Mouse (Mus musculus): ENCODE measurements around the gene Ube2f. TPM values are rescaled to one million over a fixed set of nuclear protein-coding genes. Genes with fewer than 3 reads are reported as not detected.

Ube2f gene
- total and polyA plus RNA-seq, 2 experiments from 2014 or later: 34.1 to 46.7 TPM

DNA sequence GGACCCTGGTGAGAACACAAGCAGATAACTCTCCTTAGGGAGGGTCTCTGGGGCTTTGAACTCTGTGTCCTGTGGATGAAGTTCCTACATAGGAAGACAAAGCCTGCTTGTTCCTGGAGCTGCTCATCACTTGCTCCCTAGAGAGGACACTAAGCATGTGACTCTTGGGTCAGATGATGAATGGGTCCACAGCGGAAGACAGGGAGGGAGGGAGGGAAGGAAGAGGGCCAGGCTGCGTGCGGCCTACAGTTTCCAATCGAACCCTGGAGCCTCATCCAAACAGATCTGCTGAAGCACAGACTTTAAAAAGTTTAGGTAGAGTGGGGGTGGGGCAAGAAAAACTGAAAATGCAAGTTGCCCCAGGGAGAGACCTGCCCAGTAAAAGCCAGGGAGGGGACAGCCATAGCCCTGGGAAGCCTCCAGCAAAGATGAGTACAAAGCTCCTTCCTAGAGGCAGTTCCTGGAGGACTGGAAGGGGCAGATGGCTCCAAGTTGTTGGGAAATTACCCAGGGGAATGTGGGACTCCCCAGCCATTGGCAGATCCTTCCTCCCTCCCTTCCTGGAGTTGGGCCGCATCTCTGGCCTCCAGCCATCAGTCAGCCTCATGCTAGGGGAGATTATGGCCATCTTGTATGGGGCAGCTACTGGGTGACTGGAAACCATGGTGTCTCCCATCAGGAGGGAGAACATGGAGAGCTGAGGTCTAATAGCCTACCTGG lies 49.8 kb downstream of the Ube2f start:
- Histone ChIP-seq H3K4me1 (ENCODE audit: insufficient read depth, low read length) (peaks cover 5% of the 10 kb centered on the region; the same call in 1 of the 2 replicates), H3K4me2 (ENCODE audit: low read depth, low read length) (no peak overlapping the region), H3K4me3 (ENCODE audit: low read length) (no peak overlapping the region), H3K36me3 (ENCODE audit: insufficient read depth, low read length) (no peaks in the 10 kb centered on the region), H3K27ac (no peak overlapping the region), H3K9ac (replicated peaks; ENCODE audit: low read length) (no peak overlapping the region), H3K9me3 (ENCODE audit: low read length) (no peaks in the 10 kb centered on the region), H3K27me3 (ENCODE audit: insufficient read depth, low read length) (no peaks in the 10 kb centered on the region)
- 80% methylated on average over 5 of the region's 5 CpGs for WGBS
- TF ChIP-seq CTCF (IDR thresholded peaks at IDR 0.05; ENCODE audit: low read depth): no peak
- ATAC-seq (no peak), DNase-seq (ENCODE audit: low spot score) (peak; percentile 46)

DNA sequence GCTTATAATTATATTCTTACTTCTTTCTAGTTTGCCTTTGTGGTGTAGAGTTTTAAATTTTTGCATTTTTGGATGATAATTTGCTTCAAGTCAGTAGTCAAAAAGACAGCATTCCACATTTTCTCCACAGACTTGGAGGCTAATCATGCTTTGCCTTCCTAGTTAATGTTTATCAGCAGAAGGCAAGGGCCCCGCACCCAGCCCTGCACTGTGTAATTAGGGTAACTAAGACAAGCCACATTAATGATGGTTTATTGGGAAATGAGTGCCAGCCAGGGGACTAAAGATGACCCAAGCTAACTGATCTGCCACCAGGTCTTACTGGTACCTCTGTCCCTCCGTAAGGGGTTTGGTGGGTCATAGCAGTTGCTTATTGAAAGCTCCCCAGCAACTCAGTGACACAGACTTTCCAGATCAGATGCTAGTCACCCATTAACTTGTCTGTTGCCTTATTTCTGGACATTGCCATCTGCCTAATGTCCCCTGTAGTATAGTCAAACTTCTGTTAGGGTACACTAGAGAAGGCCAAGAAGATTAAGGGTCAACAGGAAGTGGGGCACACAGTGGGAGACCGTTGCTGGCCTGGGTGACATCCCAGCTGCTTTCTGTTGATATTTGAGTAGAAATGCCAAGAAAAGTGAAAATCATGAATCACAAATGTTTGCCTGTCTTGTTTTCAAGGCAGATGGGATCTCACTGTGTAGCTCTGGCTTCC lies 51.3 kb downstream of the Ube2f start:
- Histone ChIP-seq H3K4me3 (ENCODE audit: low read length) (no peak overlapping the region), H3K4me2 (ENCODE audit: low read depth, low read length) (no peak overlapping the region), H3K36me3 (ENCODE audit: insufficient read depth, low read length) (peaks cover 5% of the 10 kb centered on the region; the same call in 1 of the 2 replicates), H3K4me1 (ENCODE audit: insufficient read depth, low read length) (peaks cover 5% of the 10 kb centered on the region; the same call in 1 of the 2 replicates), H3K9me3 (ENCODE audit: low read length) (no peaks in the 10 kb centered on the region), H3K9ac (replicated peaks; ENCODE audit: low read length) (no peak overlapping the region), H3K27ac (no peak overlapping the region), H3K27me3 (ENCODE audit: insufficient read depth, low read length) (no peaks in the 10 kb centered on the region)
- 89% methylated on average over 3 of the region's 3 CpGs for WGBS
- no peak for TF ChIP-seq CTCF (IDR thresholded peaks at IDR 0.05; ENCODE audit: low read depth)
- ATAC-seq (no peak), DNase-seq (ENCODE audit: low spot score) (no peak)

DNA sequence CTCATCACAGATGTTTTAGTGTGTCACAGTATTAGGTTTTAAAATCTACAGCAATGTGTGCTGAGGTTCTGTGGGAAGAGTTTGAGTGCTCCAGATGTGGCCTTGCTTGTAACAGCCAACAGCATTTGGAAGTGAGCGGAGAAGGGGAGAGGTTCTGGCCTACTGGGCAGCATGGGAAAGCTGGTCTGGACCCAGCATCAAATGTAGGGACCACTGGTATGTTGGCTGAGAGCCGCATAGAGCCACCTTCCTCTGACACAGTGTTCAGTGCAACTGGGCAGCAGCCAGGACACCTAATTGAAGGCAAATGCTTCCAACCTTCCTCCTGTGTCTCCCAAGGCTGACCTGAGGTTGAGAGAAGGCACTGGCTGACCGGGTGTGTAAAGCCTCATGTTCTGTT lies 51.9 kb downstream of the Ube2f start:
- DNase-seq (ENCODE audit: low spot score) (no peak), ATAC-seq (no peak)
- no peak for TF ChIP-seq CTCF (IDR thresholded peaks at IDR 0.05; ENCODE audit: low read depth)
- peaks cover 5% of the 10 kb centered on the region; the same call in 1 of the 2 replicates for H3K4me1 ChIP-seq (ENCODE audit: insufficient read depth, low read length)
- H3K9ac ChIP-seq (replicated peaks; ENCODE audit: low read length): no peak overlapping the region
- H3K4me3 ChIP-seq (ENCODE audit: low read length): no peak overlapping the region
- no peaks in the 10 kb centered on the region for H3K27me3 ChIP-seq (ENCODE audit: insufficient read depth, low read length)
- H3K4me2 ChIP-seq (ENCODE audit: low read depth, low read length): no peak overlapping the region
- no peaks in the 10 kb centered on the region for H3K9me3 ChIP-seq (ENCODE audit: low read length)
- 87% methylated on average over 3 of the region's 3 CpGs for WGBS
- peaks cover 5% of the 10 kb centered on the region; the same call in 1 of the 2 replicates for H3K36me3 ChIP-seq (ENCODE audit: insufficient read depth, low read length)
- no peak overlapping the region for H3K27ac ChIP-seq

DNA sequence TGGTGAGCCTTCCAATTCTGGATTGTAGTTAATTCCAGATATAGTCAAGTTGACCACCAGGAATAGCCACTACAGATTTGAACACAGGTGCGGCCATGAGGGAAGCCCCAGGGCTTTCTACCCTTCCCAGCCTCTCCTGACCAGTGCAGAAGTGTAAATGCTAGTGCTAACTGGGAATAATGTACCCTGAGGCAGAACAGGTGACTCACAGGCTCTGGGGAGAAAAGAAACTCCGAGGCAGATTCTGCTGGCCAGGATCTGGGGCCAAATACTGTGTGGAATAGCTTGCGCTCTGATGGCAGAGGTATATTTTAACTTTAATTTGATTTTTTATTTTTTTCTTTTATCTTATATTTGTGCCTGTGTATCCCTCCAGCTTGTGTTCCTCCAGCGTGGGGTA lies 54.5 kb downstream of the Ube2f start:
- Histone ChIP-seq H3K4me1 (ENCODE audit: insufficient read depth, low read length) (no peaks in the 10 kb centered on the region), H3K36me3 (ENCODE audit: insufficient read depth, low read length) (peaks cover 17% of the 10 kb centered on the region; the same call in 1 of the 2 replicates), H3K27ac (no peak overlapping the region), H3K4me3 (ENCODE audit: low read length) (no peak overlapping the region), H3K9me3 (ENCODE audit: low read length) (no peaks in the 10 kb centered on the region), H3K4me2 (ENCODE audit: low read depth, low read length) (no peak overlapping the region), H3K9ac (replicated peaks; ENCODE audit: low read length) (no peak overlapping the region), H3K27me3 (ENCODE audit: insufficient read depth, low read length) (no peaks in the 10 kb centered on the region)
- DNase-seq (ENCODE audit: low spot score): no peak
- TF ChIP-seq CTCF (IDR thresholded peaks at IDR 0.05; ENCODE audit: low read depth): no peak
- no peak for ATAC-seq
- WGBS: 91% methylated on average over 4 of the region's 4 CpGs

DNA sequence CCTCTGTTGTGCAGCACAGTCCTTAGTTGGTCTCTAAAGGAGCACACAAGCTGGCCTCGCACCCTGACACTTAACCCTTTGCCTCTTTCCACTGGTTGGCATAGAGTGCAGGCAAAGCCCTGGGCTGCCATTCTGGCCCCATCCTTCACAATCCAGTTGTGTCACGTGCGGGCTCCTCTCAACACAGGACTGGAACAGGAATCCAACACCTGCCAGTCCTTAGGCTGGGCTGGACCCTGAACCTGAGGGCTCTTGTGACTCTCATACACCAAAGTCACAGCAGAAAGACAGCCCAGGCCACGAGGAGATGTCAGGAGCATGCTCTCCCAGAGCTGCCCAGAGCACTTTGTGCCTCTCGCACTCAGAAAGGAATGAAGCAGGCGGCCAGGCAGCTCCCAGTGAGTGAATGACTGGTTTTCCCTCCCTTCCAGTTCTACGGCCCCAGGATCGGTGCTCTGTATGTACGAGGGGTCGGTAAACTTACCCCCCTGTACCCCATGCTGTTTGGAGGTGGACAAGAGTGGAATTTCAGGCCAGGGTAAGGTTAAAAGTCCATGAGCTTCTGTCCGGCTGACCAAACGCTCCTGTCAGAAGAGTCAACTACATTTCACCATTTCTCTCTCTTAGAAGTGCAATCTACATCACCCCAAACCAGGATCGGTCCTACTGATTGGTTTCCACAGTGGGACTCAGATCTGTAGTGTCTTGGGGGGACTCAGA lies 59.4 kb downstream of the Ube2f start:
- WGBS: 92% methylated on average over 13 of the region's 13 CpGs
- no peaks in the 10 kb centered on the region for H3K9me3 ChIP-seq (ENCODE audit: low read length)
- peaks cover 28% of the 10 kb centered on the region for H3K36me3 ChIP-seq (ENCODE audit: insufficient read depth, low read length)
- no peak for TF ChIP-seq CTCF (IDR thresholded peaks at IDR 0.05; ENCODE audit: low read depth)
- H3K27me3 ChIP-seq (ENCODE audit: insufficient read depth, low read length): no peaks in the 10 kb centered on the region
- H3K27ac ChIP-seq: no peak overlapping the region
- H3K4me3 ChIP-seq (ENCODE audit: low read length): no peak overlapping the region
- DNase-seq (ENCODE audit: low spot score) (no peak), ATAC-seq (no peak)
- no peak overlapping the region for H3K4me2 ChIP-seq (ENCODE audit: low read depth, low read length)
- H3K9ac ChIP-seq (replicated peaks; ENCODE audit: low read length): no peak overlapping the region
- no peaks in the 10 kb centered on the region for H3K4me1 ChIP-seq (ENCODE audit: insufficient read depth, low read length)

DNA sequence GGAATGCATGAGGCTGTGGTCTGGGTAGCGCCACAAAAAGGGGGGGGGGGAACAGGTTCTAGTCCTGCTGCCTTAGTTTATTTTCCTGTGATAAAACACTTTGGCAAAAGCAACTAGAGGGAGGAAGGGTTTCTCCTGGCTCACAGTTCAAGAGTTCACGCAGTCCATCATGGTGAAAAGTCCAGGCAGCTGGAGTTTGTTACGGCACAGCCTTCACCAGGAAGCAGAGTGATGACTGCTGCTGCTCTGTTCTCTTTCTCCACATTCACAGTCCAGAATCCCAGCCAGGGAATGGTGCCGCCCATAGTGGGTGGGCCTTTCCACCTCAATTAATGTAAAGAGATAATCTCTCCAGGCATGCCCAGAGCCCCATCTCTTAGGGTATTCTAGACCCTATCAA lies 62.2 kb downstream of the Ube2f start:
- no peak for TF ChIP-seq CTCF (IDR thresholded peaks at IDR 0.05; ENCODE audit: low read depth)
- WGBS: 96% methylated on average over 4 of the region's 4 CpGs
- no peaks in the 10 kb centered on the region for H3K9me3 ChIP-seq (ENCODE audit: low read length)
- no peak overlapping the region for H3K4me2 ChIP-seq (ENCODE audit: low read depth, low read length)
- ATAC-seq (no peak), DNase-seq (ENCODE audit: low spot score) (no peak)
- no peak overlapping the region for H3K4me3 ChIP-seq (ENCODE audit: low read length)
- H3K27me3 ChIP-seq (ENCODE audit: insufficient read depth, low read length): no peaks in the 10 kb centered on the region
- H3K27ac ChIP-seq: no peak overlapping the region
- H3K4me1 ChIP-seq (ENCODE audit: insufficient read depth, low read length): no peaks in the 10 kb centered on the region
- H3K36me3 ChIP-seq (ENCODE audit: insufficient read depth, low read length): peaks cover 23% of the 10 kb centered on the region
- H3K9ac ChIP-seq (replicated peaks; ENCODE audit: low read length): no peak overlapping the region
